Mouse (Mus musculus) limb, embryonic 10.5 days (tissue): Measurements from ENCODE around the gene Arhgef7. TPM values are rescaled to one million over a fixed set of nuclear protein-coding genes. Genes with fewer than 3 reads are reported as not detected.

Experiments used
- DNase-seq: peaks from one replicate; pipeline ENCODE4 v3.0.0-alpha.2; 2017; ENCODE audit warnings: low spot score
- H3K27ac ChIP-seq: fragments of 300-500 bp; sonication (generic); 2 replicates; pipeline ENCODE4 v1.5.1; 2016; ENCODE audit warnings: mild to moderate bottlenecking
- H3K27me3 ChIP-seq: fragments of 300-500 bp; sonication (generic); 2 replicates; pipeline ENCODE4 v1.6.1; 2016; ENCODE audit warnings: low read depth, mild to moderate bottlenecking; ENCODE audit not compliant: poor library complexity, severe bottlenecking
- H3K36me3 ChIP-seq: fragments of 300-500 bp; sonication (generic); 2 replicates; pipeline ENCODE4 v1.6.1; 2016; ENCODE audit warnings: mild to moderate bottlenecking, moderate library complexity
- H3K4me1 ChIP-seq: fragments of 300-500 bp; sonication (generic); 2 replicates; pipeline ENCODE4 v1.6.1; 2016
- H3K4me3 ChIP-seq: fragments of 300-500 bp; sonication (generic); 2 replicates; pipeline ENCODE4 v1.5.1; 2016; ENCODE audit warnings: mild to moderate bottlenecking, moderate library complexity
- H3K9me3 ChIP-seq: fragments of 300-500 bp; sonication (generic); replicated peaks from 2 replicates; pipeline ENCODE4 v1.6.1; 2016; ENCODE audit warnings: mild to moderate bottlenecking
- WGBS: fragments of 180-500 bp; shearing (Covaris S2); methylation state at CpG from one replicate; pipeline ENCODE4 v1.1.7; 2016; 5-methylcytosine and 5-hydroxymethylcytosine counted together
- polyA plus RNA-seq: library from polyadenylated mRNA; unstranded; fragments of >200 nt; fragmentation: Nextera tagmentation; extraction: Ambion mirVana; gene quantifications from 2 replicates; pipeline ENCODE4 v1.2.1, GENCODE M21; 2016

Arhgef7 gene
- polyA plus RNA-seq, 1 experiment from 2014 or later, result 59.1 TPM

GRCm38 (mm10) chr8:11757568-11758481 lies 30.3 kb downstream of the Arhgef7 start:
- H3K27ac ChIP-seq, result peak overlapping the region; percentile 88
- WGBS, result 2% methylated on average over 59 of the region's 59 CpGs
- 0 out of 2 replicates have a peak, but pooled peaks cover 1% of the 10 kb centered on the region for H3K36me3 ChIP-seq
- DNase-seq, result peak; percentile 98
- H3K4me1 ChIP-seq, result peaks cover 21% of the 10 kb centered on the region
- no peaks in the 10 kb centered on the region for H3K9me3 ChIP-seq
- H3K4me3 ChIP-seq, result peak overlapping the region; percentile 90
- no peaks in the 10 kb centered on the region for H3K27me3 ChIP-seq

GRCm38 (mm10) chr8:11758482-11759281 lies 31.2 kb downstream of the Arhgef7 start:
- Histone ChIP-seq H3K27ac (peak overlapping the region; percentile 88), H3K27me3 (no peaks in the 10 kb centered on the region), H3K9me3 (no peaks in the 10 kb centered on the region), H3K36me3 (0 out of 2 replicates have a peak, but pooled peaks cover 3% of the 10 kb centered on the region), H3K4me3 (peak overlapping the region; percentile 90), H3K4me1 (peaks cover 21% of the 10 kb centered on the region)
- no peak for DNase-seq
- 2% methylated on average over 47 of the region's 53 CpGs for WGBS

DNA sequence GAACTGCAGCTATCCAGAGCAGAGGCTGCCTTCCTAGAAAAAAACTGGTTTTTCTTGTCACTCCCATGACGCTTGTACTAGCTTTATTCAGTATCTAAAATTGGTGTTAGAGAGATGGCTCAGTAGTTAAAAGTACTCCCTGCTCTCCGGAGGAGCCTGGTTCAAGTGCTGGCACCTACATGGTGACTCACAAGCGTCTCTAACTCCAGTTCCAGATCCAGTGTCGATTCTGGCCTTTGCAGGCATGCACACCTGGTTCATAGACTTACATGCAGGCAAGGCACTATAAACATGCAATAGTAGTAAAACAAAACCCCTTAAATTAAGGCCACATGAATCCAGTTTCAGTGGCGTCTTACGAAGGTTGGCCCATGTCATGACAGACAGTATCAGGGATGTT lies 34.0 kb downstream of the Arhgef7 start:
- no peaks in the 10 kb centered on the region for H3K9me3 ChIP-seq
- no peak for DNase-seq
- no peaks in the 10 kb centered on the region for H3K27me3 ChIP-seq
- 93% methylated on average over 6 of the region's 6 CpGs for WGBS
- peaks cover 21% of the 10 kb centered on the region for H3K4me1 ChIP-seq
- peaks cover 8% of the 10 kb centered on the region for H3K36me3 ChIP-seq
- no peak overlapping the region for H3K27ac ChIP-seq
- H3K4me3 ChIP-seq, result no peak overlapping the region

- H3K4me1 ChIP-seq, result peaks cover 18% of the 10 kb centered on the region
- no peaks in the 10 kb centered on the region for H3K9me3 ChIP-seq
- 92% methylated on average over 5 of the region's 5 CpGs for WGBS
- DNase-seq, result no peak
- H3K27me3 ChIP-seq, result no peaks in the 10 kb centered on the region
- H3K27ac ChIP-seq, result no peak overlapping the region
- H3K36me3 ChIP-seq, result peaks cover 13% of the 10 kb centered on the region
- no peak overlapping the region for H3K4me3 ChIP-seq
Observed at GRCm38 (mm10) chr8:11762048-11762447, 34.5 kb downstream of the Arhgef7 start.

DNA sequence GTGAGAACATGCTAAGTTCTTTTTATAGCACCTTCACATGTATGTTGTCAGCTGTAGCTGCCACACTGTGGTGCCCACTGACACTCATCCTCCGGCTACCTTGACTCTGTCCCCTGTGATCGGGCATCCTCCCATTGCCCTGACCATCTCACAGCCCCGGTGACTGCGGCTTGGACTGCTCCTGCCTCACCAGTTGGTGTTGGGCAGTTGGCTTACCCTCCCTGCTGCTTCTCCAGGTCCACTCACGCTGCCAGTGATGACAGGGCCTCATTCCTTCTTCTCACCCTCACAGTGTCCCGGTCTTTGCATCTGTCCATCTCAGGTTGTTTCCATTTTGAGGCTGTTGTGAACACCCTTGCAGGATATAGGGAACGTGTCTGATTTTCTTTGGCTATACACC lies 35.3 kb downstream of the Arhgef7 start:
- DNase-seq, result no peak
- Histone ChIP-seq H3K4me1 (peaks cover 11% of the 10 kb centered on the region), H3K9me3 (no peaks in the 10 kb centered on the region), H3K27me3 (no peaks in the 10 kb centered on the region), H3K4me3 (no peak overlapping the region), H3K27ac (no peak overlapping the region), H3K36me3 (peaks cover 20% of the 10 kb centered on the region)
- 90% methylated on average over 7 of the region's 7 CpGs for WGBS

DNA sequence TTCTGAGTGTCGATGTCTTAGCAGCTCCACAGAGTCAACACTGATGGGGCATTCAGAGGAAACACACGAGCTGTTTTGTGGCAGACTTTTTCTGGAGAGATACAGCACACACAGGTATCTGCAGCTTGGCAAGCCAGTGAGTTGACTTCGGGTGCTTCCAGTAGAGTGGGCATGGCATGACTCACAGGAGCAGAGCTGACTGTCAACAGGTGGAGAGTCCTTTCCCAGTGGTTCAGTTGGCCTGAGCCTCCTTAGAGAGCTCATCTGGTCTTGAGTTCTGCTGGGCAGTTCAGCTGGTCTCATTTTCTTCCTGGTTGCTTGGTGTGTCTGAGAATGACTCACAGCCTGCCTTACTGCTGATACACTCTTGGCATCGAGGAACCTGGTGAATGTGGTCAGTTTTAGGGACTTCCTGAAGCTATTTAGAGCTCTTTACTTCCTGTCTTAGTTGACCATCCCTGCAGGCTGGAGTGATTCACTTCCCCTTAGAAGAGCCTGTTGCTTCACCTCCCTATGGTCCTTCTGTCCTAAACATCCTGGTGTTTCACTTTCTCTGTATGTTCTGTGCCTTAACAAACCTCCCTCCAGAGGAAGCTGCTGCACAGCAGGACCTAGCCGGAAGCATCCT lies 39.8 kb downstream of the Arhgef7 start:
- Histone ChIP-seq H3K36me3 (peaks cover 44% of the 10 kb centered on the region), H3K27me3 (no peaks in the 10 kb centered on the region), H3K9me3 (no peaks in the 10 kb centered on the region), H3K4me1 (no peaks in the 10 kb centered on the region), H3K4me3 (no peak overlapping the region), H3K27ac (no peak overlapping the region)
- 94% methylated on average over 5 of the region's 5 CpGs for whole genome bisulfite sequencing
- no peak for DNase-seq

DNA sequence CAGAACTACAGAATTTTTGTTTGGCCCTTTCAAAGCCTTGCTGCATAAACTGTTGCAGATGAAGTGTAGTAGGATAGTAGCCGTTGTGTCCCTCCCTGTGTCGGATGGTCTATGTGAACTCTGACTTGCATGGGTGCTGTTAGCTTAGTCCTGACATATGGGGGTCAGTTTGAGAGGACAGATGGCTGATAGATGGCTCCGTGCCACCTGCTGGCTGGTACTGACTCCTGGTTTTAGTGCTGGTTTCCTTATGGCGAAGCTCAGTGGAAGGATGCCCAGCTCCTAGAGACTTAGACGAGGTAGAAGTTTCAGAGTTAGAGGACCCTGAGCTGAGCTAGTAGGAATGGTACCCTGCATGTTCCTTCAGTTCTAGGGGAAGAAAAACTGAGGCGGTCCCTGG lies 42.5 kb downstream of the Arhgef7 start:
- no peak for DNase-seq
- H3K4me3 ChIP-seq, result no peak overlapping the region
- no peaks in the 10 kb centered on the region for H3K9me3 ChIP-seq
- no peaks in the 10 kb centered on the region for H3K27me3 ChIP-seq
- H3K36me3 ChIP-seq, result peaks cover 40% of the 10 kb centered on the region
- WGBS, result 92% methylated on average over 6 of the region's 6 CpGs
- peaks cover 8% of the 10 kb centered on the region; the same call in 1 of the 2 replicates for H3K4me1 ChIP-seq
- no peak overlapping the region for H3K27ac ChIP-seq

GRCm38 (mm10) chr8:11770521-11771080 lies 43.1 kb downstream of the Arhgef7 start:
- Histone ChIP-seq H3K27me3 (no peaks in the 10 kb centered on the region), H3K4me3 (no peak overlapping the region), H3K36me3 (peaks cover 39% of the 10 kb centered on the region), H3K9me3 (no peaks in the 10 kb centered on the region), H3K27ac (no peak overlapping the region), H3K4me1 (peaks cover 13% of the 10 kb centered on the region)
- WGBS, result 77% methylated on average over 7 of the region's 7 CpGs
- no peak for DNase-seq

DNA sequence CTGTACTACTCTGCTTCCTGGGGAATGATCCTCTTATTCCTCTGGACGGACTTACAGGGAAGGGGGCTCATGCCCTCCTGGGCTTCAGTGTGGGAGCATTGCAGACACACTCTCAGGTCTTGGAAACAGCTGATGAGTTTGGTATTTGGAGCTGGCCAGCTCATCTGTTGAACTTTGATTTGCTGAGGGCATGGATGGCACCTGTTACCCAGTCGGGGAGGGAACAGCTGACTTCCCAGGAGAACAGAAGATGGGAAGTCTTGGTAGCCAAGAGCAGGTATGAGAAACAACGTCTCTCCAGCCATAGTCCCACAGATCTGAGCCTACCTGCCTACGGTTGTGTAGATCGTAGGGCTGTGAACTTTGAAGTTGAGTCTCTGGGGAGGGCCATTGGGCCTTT lies 44.1 kb downstream of the Arhgef7 start:
- H3K27ac ChIP-seq, result no peak overlapping the region
- DNase-seq, result no peak
- H3K9me3 ChIP-seq, result no peaks in the 10 kb centered on the region
- H3K36me3 ChIP-seq, result peaks cover 38% of the 10 kb centered on the region
- H3K27me3 ChIP-seq, result no peaks in the 10 kb centered on the region
- H3K4me1 ChIP-seq, result peaks cover 17% of the 10 kb centered on the region
- no peak overlapping the region for H3K4me3 ChIP-seq
- whole genome bisulfite sequencing, result 93% methylated on average over 5 of the region's 5 CpGs

DNA sequence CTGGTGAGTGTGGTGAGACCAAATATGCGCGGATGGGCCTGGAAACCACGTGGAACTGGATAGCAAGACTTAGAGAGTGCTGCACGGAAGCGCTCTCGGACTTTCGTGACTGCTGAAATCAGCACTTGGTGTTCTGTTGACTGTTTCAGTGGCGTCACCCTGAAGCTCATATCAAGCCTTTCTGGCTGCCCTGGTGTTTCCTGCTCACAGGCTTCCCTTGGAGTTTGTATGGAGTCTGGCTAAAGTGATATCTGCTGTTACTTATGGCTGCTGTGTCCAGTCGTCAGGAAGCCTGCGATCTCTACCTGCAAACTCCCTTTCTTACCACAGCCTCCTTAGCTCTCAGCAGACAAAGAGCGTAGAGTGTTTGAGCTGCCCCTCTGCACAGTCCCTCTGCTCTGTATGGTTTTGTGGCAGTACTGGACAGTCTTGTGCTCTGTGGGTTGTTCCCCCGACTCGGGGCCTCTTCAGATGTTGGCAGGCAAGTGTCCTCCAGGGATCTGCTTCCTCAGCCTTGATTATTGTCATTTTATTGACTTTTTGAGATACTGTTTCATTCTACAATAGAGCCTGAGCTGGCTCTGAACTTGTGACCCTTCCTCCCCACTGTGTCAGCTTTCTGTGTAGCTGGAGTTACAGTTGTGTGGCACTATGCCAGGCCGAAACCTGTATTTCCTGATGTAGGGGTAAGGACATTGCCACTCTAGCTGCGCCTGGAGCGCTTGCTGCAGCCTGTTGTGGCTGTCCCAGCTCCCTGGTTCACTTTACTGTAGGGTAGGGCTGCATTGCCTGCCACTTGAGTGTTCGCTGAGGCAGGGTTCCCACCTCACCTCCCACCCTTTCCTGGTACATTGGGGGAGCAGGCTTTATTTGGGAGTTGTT lies 46.9 kb downstream of the Arhgef7 start:
- Histone ChIP-seq H3K4me3 (no peak overlapping the region), H3K36me3 (peaks cover 16% of the 10 kb centered on the region; the same call in 1 of the 2 replicates), H3K9me3 (no peaks in the 10 kb centered on the region), H3K4me1 (peaks cover 39% of the 10 kb centered on the region), H3K27ac (0 out of 2 replicates have a peak overlapping the region, but pooled peaks have one; percentile 12), H3K27me3 (no peaks in the 10 kb centered on the region)
- DNase-seq, result no peak
- WGBS, result 89% methylated on average over 17 of the region's 17 CpGs

DNA sequence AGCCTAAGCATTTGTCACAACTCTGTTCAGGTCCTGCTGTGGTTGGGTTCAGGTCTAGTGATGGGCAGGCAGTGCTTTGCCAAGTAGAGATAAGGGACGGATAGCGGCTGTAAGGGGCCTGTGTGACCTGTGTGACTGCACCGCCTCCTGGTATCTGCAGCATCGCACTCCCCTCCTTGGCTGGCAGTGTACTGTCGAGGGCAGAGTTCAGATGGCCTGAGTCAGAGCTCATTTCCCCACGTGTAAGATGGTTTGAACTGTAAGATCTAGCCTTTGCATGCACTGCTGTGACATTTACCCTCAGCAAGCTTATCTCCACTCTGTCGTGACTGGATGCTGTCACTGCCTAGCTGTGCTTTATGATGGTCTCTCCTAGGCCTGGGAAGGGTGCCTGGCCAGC lies 48.4 kb downstream of the Arhgef7 start:
- Histone ChIP-seq H3K36me3 (peaks cover 9% of the 10 kb centered on the region), H3K4me3 (no peak overlapping the region), H3K9me3 (no peaks in the 10 kb centered on the region), H3K27me3 (no peaks in the 10 kb centered on the region), H3K27ac (no peak overlapping the region), H3K4me1 (peaks cover 40% of the 10 kb centered on the region)
- WGBS, result 54% methylated on average over 7 of the region's 7 CpGs
- no peak for DNase-seq
